Mouse (Mus musculus) midbrain, postnatal 0 days (tissue): ENCODE measurements around the gene Mlxip. TPM values are rescaled to one million over a fixed set of nuclear protein-coding genes. Genes with fewer than 3 reads are reported as not detected.

Experiments used
- ATAC-seq: fragments of 200-750 bp; cut with Nextera tagmentation; 2 replicates; pipeline ENCODE4 v1.8.0; 2017; ENCODE audit warnings: moderate number of reproducible peaks, mild to moderate bottlenecking, moderate TSS enrichment, moderate library complexity; ENCODE audit not compliant: low FRiP score
- DNase-seq: peaks from one replicate; pipeline ENCODE4 v3.0.0-alpha.2; 2015; ENCODE audit warnings: low spot score
- H3K27ac ChIP-seq: fragments of 300-500 bp; sonication (generic); 2 replicates; pipeline ENCODE4 v1.5.1; 2014; ENCODE audit warnings: low read depth, mild to moderate bottlenecking, low read length, mixed read lengths
- H3K27me3 ChIP-seq: fragments of 300-500 bp; sonication (generic); 2 replicates; pipeline ENCODE4 v1.6.1; 2014; ENCODE audit warnings: low read length, control low read depth, mixed read lengths; ENCODE audit not compliant: insufficient read depth
- H3K36me3 ChIP-seq: fragments of 300-500 bp; sonication (generic); 2 replicates; pipeline ENCODE4 v1.6.1; 2014; ENCODE audit warnings: low read length, control low read depth, mixed read lengths; ENCODE audit not compliant: insufficient read depth
- H3K4me1 ChIP-seq: fragments of 300-500 bp; sonication (generic); 2 replicates; pipeline ENCODE4 v1.6.1; 2014; ENCODE audit warnings: mild to moderate bottlenecking, control low read depth, antibody characterized with exemption, low read length, mixed read lengths; ENCODE audit not compliant: insufficient read depth
- H3K4me2 ChIP-seq: fragments of 300-500 bp; sonication (generic); 2 replicates; pipeline ENCODE4 v1.6.1; 2014; ENCODE audit warnings: low read depth, mild to moderate bottlenecking, low read length, mixed read lengths; ENCODE audit not compliant: poor library complexity, severe bottlenecking
- H3K4me3 ChIP-seq: fragments of 300-500 bp; sonication (generic); 2 replicates; pipeline ENCODE4 v1.5.1; 2014; ENCODE audit warnings: low read depth, mild to moderate bottlenecking, low read length, moderate library complexity
- H3K9ac ChIP-seq: fragments of 300-500 bp; sonication (generic); replicated peaks from 2 replicates; pipeline ENCODE4 v1.6.1; 2014; ENCODE audit warnings: mild to moderate bottlenecking, low read length, moderate library complexity, mixed read lengths; ENCODE audit not compliant: poor library complexity, severe bottlenecking
- H3K9me3 ChIP-seq: fragments of 300-500 bp; sonication (generic); 2 replicates; pipeline ENCODE4 v1.6.1; 2016; ENCODE audit warnings: low read length, control low read depth
- CTCF ChIP-seq: IDR thresholded peaks from 2 replicates; pipeline ENCODE4 v1.5.1; 2016; ENCODE audit warnings: antibody characterized with exemption, mild to moderate bottlenecking
- WGBS: fragments of 180-500 bp; shearing (Covaris S2); extraction: QIAGEN DNeasy Blood & Tissue Kit; methylation state at CpG from one replicate; pipeline ENCODE4 v1.1.7; 2014; 5-methylcytosine and 5-hydroxymethylcytosine counted together
- polyA plus RNA-seq: library from polyadenylated mRNA; unstranded; fragments of >200 nt; fragmentation: Nextera tagmentation; extraction: Ambion mirVana; gene quantifications from 2 replicates; pipeline ENCODE4 v1.2.1, GENCODE M21; 2015
- total RNA-seq: library from RNA; depleted of rRNA; stranded (reverse); fragments of >200 nt; gene quantifications from 2 replicates; pipeline ENCODE4 v1.2.3, GENCODE M21; 2014

Mlxip gene
- total and polyA plus RNA-seq, 2 experiments from 2014 or later: 11.3 to 16.6 TPM

GRCm38 (mm10) chr5:123439941-123440340 is 45.3 kb downstream of the Mlxip start:
- Histone ChIP-seq H3K9me3 (no peaks in the 10 kb centered on the region), H3K27me3 (no peaks in the 10 kb centered on the region), H3K27ac (no peak overlapping the region), H3K4me3 (no peak overlapping the region), H3K36me3 (peaks cover 18% of the 10 kb centered on the region), H3K9ac (no peak overlapping the region), H3K4me2 (no peak overlapping the region), H3K4me1 (no peaks in the 10 kb centered on the region)
- ATAC-seq (no peak), DNase-seq (peak; percentile 47)
- TF ChIP-seq CTCF: peak; percentile 54
- 81% methylated on average over 4 of the region's 4 CpGs for WGBS

GRCm38 (mm10) chr5:123440664-123441063 is 46.1 kb downstream of the Mlxip start:
- no peak for ATAC-seq
- Histone ChIP-seq H3K27me3 (no peaks in the 10 kb centered on the region), H3K4me1 (no peaks in the 10 kb centered on the region), H3K36me3 (peaks cover 23% of the 10 kb centered on the region), H3K27ac (no peak overlapping the region), H3K9ac (no peak overlapping the region), H3K4me3 (no peak overlapping the region), H3K4me2 (no peak overlapping the region), H3K9me3 (no peaks in the 10 kb centered on the region)
- peak; percentile 55 for DNase-seq
- WGBS: 56% methylated on average over 4 of the region's 4 CpGs
- TF ChIP-seq CTCF: peak; percentile 68

- 97% methylated on average over 3 of the region's 3 CpGs for WGBS
- Histone ChIP-seq H3K9ac (no peak overlapping the region), H3K9me3 (no peaks in the 10 kb centered on the region), H3K4me3 (no peak overlapping the region), H3K27ac (no peak overlapping the region), H3K4me1 (no peaks in the 10 kb centered on the region), H3K36me3 (peaks cover 33% of the 10 kb centered on the region), H3K4me2 (no peak overlapping the region), H3K27me3 (no peaks in the 10 kb centered on the region)
- ATAC-seq: no peak
- DNase-seq: no peak
- no peak for TF ChIP-seq CTCF
Measured at GRCm38 (mm10) chr5:123442283-123442682, 47.7 kb downstream of the Mlxip start.

GRCm38 (mm10) chr5:123444069-123444468 is 49.5 kb downstream of the Mlxip start:
- H3K36me3 ChIP-seq: peaks cover 43% of the 10 kb centered on the region
- H3K9ac ChIP-seq: no peak overlapping the region
- TF ChIP-seq CTCF: peak; percentile 93
- DNase-seq: peak; percentile 78
- no peak overlapping the region for H3K4me2 ChIP-seq
- WGBS: 54% methylated on average over 4 of the region's 4 CpGs
- H3K4me1 ChIP-seq: no peaks in the 10 kb centered on the region
- ATAC-seq: no peak
- no peak overlapping the region for H3K27ac ChIP-seq
- no peak overlapping the region for H3K4me3 ChIP-seq
- no peaks in the 10 kb centered on the region for H3K9me3 ChIP-seq
- H3K27me3 ChIP-seq: no peaks in the 10 kb centered on the region

GRCm38 (mm10) chr5:123444849-123445334 is 50.3 kb downstream of the Mlxip start:
- H3K36me3 ChIP-seq: peaks cover 52% of the 10 kb centered on the region
- DNase-seq (no peak), ATAC-seq (no peak)
- TF ChIP-seq CTCF: no peak
- H3K4me1 ChIP-seq: no peaks in the 10 kb centered on the region
- no peaks in the 10 kb centered on the region for H3K27me3 ChIP-seq
- H3K9me3 ChIP-seq: no peaks in the 10 kb centered on the region
- WGBS: 90% methylated on average over 5 of the region's 5 CpGs
- no peak overlapping the region for H3K4me2 ChIP-seq
- no peak overlapping the region for H3K27ac ChIP-seq
- no peak overlapping the region for H3K9ac ChIP-seq
- H3K4me3 ChIP-seq: no peak overlapping the region

GRCm38 (mm10) chr5:123451886-123452285 is 57.3 kb downstream of the Mlxip start:
- H3K27ac ChIP-seq: no peak overlapping the region
- no peak overlapping the region for H3K4me2 ChIP-seq
- ATAC-seq (no peak), DNase-seq (no peak)
- H3K27me3 ChIP-seq: no peaks in the 10 kb centered on the region
- TF ChIP-seq CTCF: no peak
- H3K36me3 ChIP-seq: peaks cover 76% of the 10 kb centered on the region
- H3K4me1 ChIP-seq: no peaks in the 10 kb centered on the region
- 92% methylated on average over 7 of the region's 7 CpGs for WGBS
- no peak overlapping the region for H3K4me3 ChIP-seq
- H3K9ac ChIP-seq: no peak overlapping the region
- H3K9me3 ChIP-seq: no peaks in the 10 kb centered on the region
